ENCODE assay signal across 8 mouse cellular contexts in genomic region chr3:101604550-101605223, GRCm38 (mm10). TPM values are rescaled to one million over a fixed set of nuclear protein-coding genes. Genes with fewer than 3 reads are reported as not detected.
DNase-seq lines count a peak whose midpoint lies in the region; ATAC-seq and TF ChIP-seq lines count a peak whose summit lies in the region.

Atp1a1 (minus strand) TSS chr3:101604684.

- DNase-seq in Patski (ENCODE audit: low read depth, low spot score) = peak; percentile 99
- DNase-seq in cerebellum, postnatal 14 days = peak; percentile 98 to 99
- peak; percentile 96 to 99 for DNase-seq in frontal cortex, postnatal 14 days (ENCODE audit: low spot score in 2 of 2)
- peak; percentile 97 for DNase-seq in layer of hippocampus, postnatal 25 days (ENCODE audit: extremely low spot score in 1 of 2, low spot score in 1 of 2)
- peak; percentile 99 for DNase-seq in lung, postnatal 25 days (ENCODE audit: low spot score)
- DNase-seq in retina, embryonic 14.5 days (ENCODE audit: low spot score) = peak; percentile 97
- peak; percentile 99 for DNase-seq in thymus, postnatal 4 days

- H3K9ac ChIP-seq in hindbrain, embryonic 13.5 days = peak within 1 kb of the TSS; percentile 97

- H3K36me3 ChIP-seq in hindbrain, embryonic 13.5 days = no peaks in the 10 kb centered on the region

- in situ Hi-C loops in Patski (cut with MboI; ENCODE audit: low pct_unique_long_range_greater_than_20kb) = loop anchor here (5.0 kb wide), 2 partner anchors 43 to 88 kb away; no protein-coding TSS in a partner anchor

- peak within 1 kb of the TSS; percentile 88 for H3K4me3 ChIP-seq in hindbrain, embryonic 13.5 days

- TF ChIP-seq CTCF in Patski (IDR thresholded peaks at IDR 0.05) = no peak

- peak within 1 kb of the TSS; percentile 97 for H3K27ac ChIP-seq in hindbrain, embryonic 13.5 days

- peak within 1 kb of the TSS; percentile 62 for H3K4me2 ChIP-seq in hindbrain, embryonic 13.5 days

- peak; percentile 83 for ATAC-seq in Patski
- peak; percentile 97 for ATAC-seq in hindbrain, embryonic 13.5 days (ENCODE audit: low FRiP score)

- no peaks in the 10 kb centered on the region for H3K9me3 ChIP-seq in hindbrain, embryonic 13.5 days

- under 1% methylated on average over 60 of the region's 64 CpGs for WGBS in hindbrain, embryonic 13.5 days

- peaks cover 49% of the 10 kb centered on the region for H3K4me1 ChIP-seq in hindbrain, embryonic 13.5 days (replicated peaks)

- POLR2A ChIA-PET in Patski (lab: Charles Lee) = interaction anchor here (1.2 to 13.4 kb wide), 14 partner anchors 12 to 200 kb away, joined by 3 to 287 read pairs (median 6); no protein-coding TSS in a partner anchor

- CTCF ChIA-PET in Patski (lab: Charles Lee) = interaction anchor here (0.7 to 3.4 kb wide), 8 partner anchors 31 to 208 kb away, joined by 3 to 15 read pairs (median 4); no protein-coding TSS in a partner anchor

- H3K27me3 ChIP-seq in Patski = no peaks in the 10 kb centered on the region
- no peaks in the 10 kb centered on the region for H3K27me3 ChIP-seq in hindbrain, embryonic 13.5 days

RNA-seq across cellular contexts. Expression of gene Atp1a1, which starts in this region (rescaled TPM):
- polyA plus RNA-seq in Patski (2021) = 3,406 TPM
- 44.2 and 50.4 TPM in 2 replicates for polyA plus RNA-seq in hindbrain, embryonic 13.5 days (2015; fragmentation: Nextera tagmentation; extraction: Ambion mirVana)
- total RNA-seq in layer of hippocampus, postnatal 25 days (2021) = 100 to 1,000 TPM; 496 to 507 TPM

Comparison
In these comparisons a context has a peak if more than half of its experiments do, and no peak if none do; other contexts are left out.
1. Peak in every context shown above with its lines: DNase-seq, ATAC-seq, H3K4me3 ChIP-seq and H3K27ac ChIP-seq.
2. RNA of gene Atp1a1 (polyA plus RNA-seq): 3,406 TPM in Patski (single experiment); 44.2 to 50.4 TPM in hindbrain, embryonic 13.5 days; every median in the first group is over 10 times any median in the second.